Mouse (Mus musculus): ENCODE measurements around the gene Sult5a1. TPM values are rescaled to one million over a fixed set of nuclear protein-coding genes. Genes with fewer than 3 reads are reported as not detected.
A peak's percentile ranks its signal among the peaks of the same experiment; 100 is the strongest.
"Not testable (repeated sequence)": the region's sequence is repeated elsewhere in the genome, so short reads cannot be mapped to it uniquely, and the experiment has no call there.

Sult5a1 gene
- polyA plus RNA-seq, 1 experiment from 2014 or later: 12.1 TPM

DNA sequence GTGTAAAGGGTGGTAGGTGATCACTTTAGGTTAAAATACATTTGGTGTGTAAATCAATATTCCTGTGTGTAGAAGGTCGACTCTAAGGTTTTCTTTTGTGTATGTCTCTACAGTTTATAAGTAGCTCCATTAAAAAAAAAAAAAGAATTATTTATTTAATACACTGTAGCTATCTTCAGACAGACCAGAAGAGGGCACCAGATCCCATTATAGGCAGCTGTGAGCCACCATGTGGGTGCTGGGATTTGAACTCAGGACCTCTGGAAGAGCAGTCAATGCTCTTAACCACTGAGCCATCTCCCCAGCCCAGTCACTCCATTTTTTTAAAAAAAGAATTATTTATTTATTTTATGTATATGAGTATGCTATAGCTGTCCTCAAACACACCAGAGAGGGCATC, 50.1 kb downstream of the Sult5a1 start:
- WGBS: 69% methylated on average over 1 of the region's 1 CpGs

DNA sequence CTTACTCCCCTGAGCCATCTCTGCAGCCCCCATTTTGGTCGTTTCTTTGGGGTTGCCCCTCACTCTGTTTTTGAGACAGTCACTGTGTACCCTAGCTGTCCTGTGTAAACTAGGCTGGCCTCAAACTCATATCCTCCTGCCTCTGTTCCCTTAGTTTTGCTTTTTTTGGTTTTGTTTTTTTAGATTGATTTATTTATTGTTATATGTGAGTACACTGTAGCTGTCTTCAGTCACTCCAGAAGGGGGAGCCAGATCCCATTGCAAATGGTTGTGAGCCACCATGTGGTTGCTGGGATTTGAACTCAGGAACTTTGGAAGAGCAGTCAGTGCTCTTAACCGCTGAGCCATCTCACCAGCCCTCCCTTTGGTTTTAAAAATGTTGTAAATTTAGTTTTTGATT, 51.6 kb downstream of the Sult5a1 start:
- ATAC-seq: no peak
- WGBS: 40% methylated on average over 2 of the region's 2 CpGs
- H3K4me1 ChIP-seq (replicated peaks): peaks cover 9% of the 10 kb centered on the region
- no peak overlapping the region for H3K27ac ChIP-seq
- no peaks in the 10 kb centered on the region for H3K27me3 ChIP-seq (replicated peaks)
- H3K9ac ChIP-seq: no peak overlapping the region
- H3K9me3 ChIP-seq: no peaks in the 10 kb centered on the region
- no peak overlapping the region for H3K4me3 ChIP-seq (replicated peaks)
- H3K36me3 ChIP-seq: peaks cover 18% of the 10 kb centered on the region
- no peak overlapping the region for H3K4me2 ChIP-seq (replicated peaks)

More for the DNA sequence above, 50.1 kb downstream of the Sult5a1 start:
- Histone ChIP-seq H3K4me1 (replicated peaks) (peaks cover 9% of the 10 kb centered on the region), H3K36me3 (peaks cover 18% of the 10 kb centered on the region), H3K9ac (no peak overlapping the region), H3K4me2 (replicated peaks) (no peak overlapping the region), H3K27ac (no peak overlapping the region), H3K27me3 (replicated peaks) (no peaks in the 10 kb centered on the region), H3K4me3 (replicated peaks) (no peak overlapping the region), H3K9me3 (no peaks in the 10 kb centered on the region)
- ATAC-seq: no peak

GRCm38 (mm10) chr8:123105553-123106326, 52.4 kb downstream of the Sult5a1 start:
- no peak overlapping the region for H3K27ac ChIP-seq
- no peak overlapping the region for H3K4me3 ChIP-seq (replicated peaks)
- H3K27me3 ChIP-seq (replicated peaks): no peaks in the 10 kb centered on the region
- peaks cover 9% of the 10 kb centered on the region for H3K4me1 ChIP-seq (replicated peaks)
- no peaks in the 10 kb centered on the region for H3K9me3 ChIP-seq
- no peak overlapping the region for H3K9ac ChIP-seq
- ATAC-seq: no peak
- 64% methylated on average over 5 of the region's 5 CpGs for WGBS
- H3K4me2 ChIP-seq (replicated peaks): no peak overlapping the region
- peaks cover 18% of the 10 kb centered on the region for H3K36me3 ChIP-seq

GRCm38 (mm10) chr8:123104046-123104767, 53.9 kb downstream of the Sult5a1 start:
- no peak for ATAC-seq
- Histone ChIP-seq H3K9me3 (no peaks in the 10 kb centered on the region), H3K4me1 (replicated peaks) (peaks cover 9% of the 10 kb centered on the region), H3K9ac (peak overlapping the region; percentile 93), H3K27me3 (replicated peaks) (no peaks in the 10 kb centered on the region), H3K36me3 (peaks cover 18% of the 10 kb centered on the region), H3K27ac (peak overlapping the region; percentile 58; the same call in 1 of the 2 replicates), H3K4me2 (replicated peaks) (peak overlapping the region; percentile 84), H3K4me3 (replicated peaks) (peak overlapping the region; percentile 75)
- 75% methylated on average over 6 of the region's 6 CpGs for WGBS

DNA sequence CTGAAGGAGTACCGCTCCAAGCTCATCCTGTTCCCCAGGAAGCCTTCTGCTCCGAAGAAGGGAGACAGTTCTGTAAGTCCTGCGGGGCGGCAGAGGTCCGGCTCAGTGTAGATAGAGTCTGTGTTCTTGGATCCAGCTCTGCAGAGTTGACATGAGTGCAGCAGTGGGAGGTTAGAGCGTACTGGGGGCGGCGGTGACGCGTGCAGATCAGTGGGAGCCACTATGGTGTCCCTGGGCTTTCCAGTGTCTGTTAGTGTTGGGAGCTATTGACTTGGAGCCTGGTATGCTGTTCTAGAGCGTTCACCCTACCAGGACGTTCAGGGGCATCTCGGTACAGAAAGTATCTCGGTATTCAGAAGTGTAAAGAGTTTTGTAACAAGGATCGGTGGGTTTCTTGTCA, 54.8 kb downstream of the Sult5a1 start:
- WGBS: 11% methylated on average over 15 of the region's 15 CpGs
- peak overlapping the region; percentile 58; the same call in 1 of the 2 replicates for H3K27ac ChIP-seq
- ATAC-seq: no peak

DNA sequence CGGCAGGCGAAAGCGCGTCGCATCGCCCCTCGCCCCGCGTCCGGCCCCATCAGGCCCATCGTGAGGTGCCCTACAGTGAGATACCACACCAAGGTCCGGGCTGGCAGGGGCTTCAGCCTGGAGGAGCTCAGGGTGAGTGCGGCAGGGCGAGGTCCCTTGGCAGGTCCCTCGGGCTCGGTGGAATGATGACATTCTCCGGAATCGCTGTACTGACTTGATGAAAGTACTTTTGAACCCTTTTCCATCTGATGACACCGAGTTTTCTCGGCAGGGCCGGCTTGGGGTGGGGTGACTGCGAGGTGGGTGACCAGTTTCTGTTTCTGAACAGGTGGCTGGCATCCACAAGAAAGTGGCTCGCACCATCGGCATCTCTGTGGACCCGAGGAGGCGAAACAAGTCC, 55.3 kb downstream of the Sult5a1 start:
- Histone ChIP-seq H3K9ac (peak overlapping the region; percentile 93), H3K36me3 (peaks cover 18% of the 10 kb centered on the region), H3K27ac (peak overlapping the region; percentile 96), H3K4me2 (replicated peaks) (peak overlapping the region; percentile 84), H3K4me3 (replicated peaks) (peak overlapping the region; percentile 75)
- not testable (repeated sequence) for H3K4me1 ChIP-seq (replicated peaks); H3K27me3 ChIP-seq (replicated peaks); H3K9me3 ChIP-seq
- ATAC-seq: peak; percentile 5; the same call in 1 of the 2 replicates
- WGBS: 2% methylated on average over 26 of the region's 26 CpGs

More for the DNA sequence above, 54.8 kb downstream of the Sult5a1 start:
- Histone ChIP-seq H3K9ac (peak overlapping the region; percentile 93), H3K9me3 (no peaks in the 10 kb centered on the region), H3K36me3 (peaks cover 18% of the 10 kb centered on the region), H3K4me2 (replicated peaks) (peak overlapping the region; percentile 84), H3K4me1 (replicated peaks) (peaks cover 9% of the 10 kb centered on the region), H3K27me3 (replicated peaks) (no peaks in the 10 kb centered on the region), H3K4me3 (replicated peaks) (peak overlapping the region; percentile 75)

GRCm38 (mm10) chr8:123101735-123102685, 56.1 kb downstream of the Sult5a1 start, which contains the start of gene Rpl13:
Gene Rpl13, plus strand, starts transcription at chr8:123102350.
- Histone ChIP-seq H3K4me3 (replicated peaks) (peak within 1 kb of the TSS; percentile 75), H3K36me3 (peaks cover 18% of the 10 kb centered on the region), H3K4me2 (replicated peaks) (peak within 1 kb of the TSS; percentile 84), H3K9ac (peak within 1 kb of the TSS; percentile 93), H3K4me1 (replicated peaks) (peaks cover 9% of the 10 kb centered on the region), H3K27me3 (replicated peaks) (no peaks in the 10 kb centered on the region), H3K27ac (peak within 1 kb of the TSS; percentile 96), H3K9me3 (no peaks in the 10 kb centered on the region)
- under 1% methylated on average over 56 of the region's 56 CpGs for WGBS
- peak; percentile 96 for ATAC-seq

- Histone ChIP-seq H3K9ac (no peak overlapping the region), H3K4me3 (replicated peaks) (no peak overlapping the region), H3K36me3 (peaks cover 18% of the 10 kb centered on the region), H3K27ac (no peak overlapping the region), H3K9me3 (no peaks in the 10 kb centered on the region), H3K4me1 (replicated peaks) (peaks cover 9% of the 10 kb centered on the region), H3K27me3 (replicated peaks) (no peaks in the 10 kb centered on the region), H3K4me2 (replicated peaks) (peak overlapping the region; percentile 84; the same call in 1 of the 2 replicates)
- no peak for ATAC-seq
- WGBS: 69% methylated on average over 4 of the region's 4 CpGs
Measured at GRCm38 (mm10) chr8:123101244-123101643, 56.9 kb downstream of the Sult5a1 start.

GRCm38 (mm10) chr8:123100288-123100687, 57.8 kb downstream of the Sult5a1 start:
- Histone ChIP-seq H3K9me3 (no peaks in the 10 kb centered on the region), H3K36me3 (peaks cover 14% of the 10 kb centered on the region), H3K4me2 (replicated peaks) (no peak overlapping the region), H3K4me1 (replicated peaks) (peaks cover 9% of the 10 kb centered on the region), H3K27ac (no peak overlapping the region), H3K9ac (no peak overlapping the region), H3K27me3 (replicated peaks) (no peaks in the 10 kb centered on the region), H3K4me3 (replicated peaks) (no peak overlapping the region)
- 53% methylated on average over 8 of the region's 8 CpGs for WGBS
- no peak for ATAC-seq

- Histone ChIP-seq H3K4me2 (replicated peaks) (no peak overlapping the region), H3K4me3 (replicated peaks) (no peak overlapping the region), H3K4me1 (replicated peaks) (no peaks in the 10 kb centered on the region; the same call in 1 of the 2 replicates), H3K36me3 (peaks cover 18% of the 10 kb centered on the region; the same call in 1 of the 2 replicates), H3K9me3 (no peaks in the 10 kb centered on the region), H3K27me3 (replicated peaks) (no peaks in the 10 kb centered on the region), H3K9ac (no peak overlapping the region), H3K27ac (no peak overlapping the region)
- ATAC-seq: no peak
- 81% methylated on average over 12 of the region's 12 CpGs for WGBS
Measured at GRCm38 (mm10) chr8:123097786-123098584, 60.1 kb downstream of the Sult5a1 start.

DNA sequence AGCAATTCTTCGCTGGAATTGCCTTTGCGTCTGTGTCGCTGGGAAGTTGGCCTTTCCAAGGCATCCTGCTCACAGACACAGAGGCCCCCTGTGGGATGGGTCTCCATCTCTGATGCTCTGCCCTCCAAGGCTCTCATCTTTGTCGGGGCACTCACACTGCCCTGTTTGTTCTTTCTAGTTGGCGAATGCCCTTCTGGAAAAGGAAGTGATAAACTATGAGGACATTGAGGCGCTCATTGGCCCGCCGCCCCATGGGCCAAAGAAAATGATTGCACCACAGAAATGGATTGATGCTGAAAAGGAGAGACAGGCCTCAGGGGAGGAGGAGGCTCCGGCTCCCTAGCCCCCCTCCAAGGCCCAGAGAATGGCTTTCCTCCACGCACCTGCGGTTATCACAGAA, 60.9 kb downstream of the Sult5a1 start:
- H3K27me3 ChIP-seq (replicated peaks): no peaks in the 10 kb centered on the region
- no peak for ATAC-seq
- H3K4me3 ChIP-seq (replicated peaks): no peak overlapping the region
- H3K4me2 ChIP-seq (replicated peaks): no peak overlapping the region
- H3K4me1 ChIP-seq (replicated peaks): no peaks in the 10 kb centered on the region; the same call in 1 of the 2 replicates
- 87% methylated on average over 11 of the region's 11 CpGs for WGBS
- no peak overlapping the region for H3K27ac ChIP-seq
- H3K9ac ChIP-seq: no peak overlapping the region
- H3K9me3 ChIP-seq: no peaks in the 10 kb centered on the region
- H3K36me3 ChIP-seq: peaks cover 18% of the 10 kb centered on the region; the same call in 1 of the 2 replicates
